Mouse (Mus musculus) frontal cortex, postnatal 36 days (tissue): ENCODE results near the gene Ice1.

Experiments used
- DNase-seq, 2 experiments: peaks; one replicate each; pipeline ENCODE4 v3.0.0; 2022; ENCODE audit warnings: low spot score in 2 of 2

The Ice1 gene

GRCm38 (mm10) chr13:70639639-70640038, 2.2 kb upstream of the Ice1 start:
- DNase-seq: no peak

GRCm38 (mm10) chr13:70637662-70638291, 343 bp upstream of the Ice1 start:
- peak; percentile 98 for DNase-seq

GRCm38 (mm10) chr13:70636706-70637105, 728 bp downstream of the Ice1 start:
- no peak for DNase-seq

- DNase-seq: no peak
Observed at GRCm38 (mm10) chr13:70635591-70635990, 1.8 kb downstream of the Ice1 start.

GRCm38 (mm10) chr13:70626416-70626815, 11.0 kb downstream of the Ice1 start:
- DNase-seq: no peak

- no peak for DNase-seq
Observed at GRCm38 (mm10) chr13:70625665-70626064, 11.8 kb downstream of the Ice1 start.

GRCm38 (mm10) chr13:70624445-70624844, 13.0 kb downstream of the Ice1 start:
- DNase-seq: no peak

- no peak for DNase-seq
Observed at GRCm38 (mm10) chr13:70622461-70623057, 14.9 kb downstream of the Ice1 start.

- DNase-seq: no peak
Observed at GRCm38 (mm10) chr13:70621509-70621908, 15.9 kb downstream of the Ice1 start.

- DNase-seq: no peak
Observed at GRCm38 (mm10) chr13:70612837-70613236, 24.6 kb downstream of the Ice1 start.

- peak; percentile 71 to 84 for DNase-seq
Observed at GRCm38 (mm10) chr13:70610431-70611420, 26.7 kb downstream of the Ice1 start.

GRCm38 (mm10) chr13:70609632-70610031, 27.8 kb downstream of the Ice1 start:
- no peak for DNase-seq

GRCm38 (mm10) chr13:70605366-70605765, 32.1 kb downstream of the Ice1 start:
- DNase-seq: no peak

GRCm38 (mm10) chr13:70604723-70605122, 32.7 kb downstream of the Ice1 start:
- DNase-seq: no peak

- no peak for DNase-seq
Observed at GRCm38 (mm10) chr13:70601566-70601965, 35.9 kb downstream of the Ice1 start.

- no peak for DNase-seq
Observed at GRCm38 (mm10) chr13:70599964-70600619, 37.3 kb downstream of the Ice1 start.

GRCm38 (mm10) chr13:70598941-70599340, 38.5 kb downstream of the Ice1 start:
- peak in 1 of 2 experiments; percentile 64 for DNase-seq

- no peak for DNase-seq
Observed at GRCm38 (mm10) chr13:70596901-70597300, 40.5 kb downstream of the Ice1 start.

- DNase-seq: no peak
Observed at GRCm38 (mm10) chr13:70590248-70590762, 47.1 kb downstream of the Ice1 start.

GRCm38 (mm10) chr13:70586969-70587368, 50.5 kb downstream of the Ice1 start:
- DNase-seq: peak; percentile 60 to 79

- peak; percentile 55 to 73 for DNase-seq
Observed at GRCm38 (mm10) chr13:70582517-70582916, 54.9 kb downstream of the Ice1 start.

- no peak for DNase-seq
Observed at GRCm38 (mm10) chr13:70581509-70581908, 55.9 kb downstream of the Ice1 start.
